Mouse (Mus musculus): ENCODE measurements around the gene Fam210b. TPM values are rescaled to one million over a fixed set of nuclear protein-coding genes. Genes with fewer than 3 reads are reported as not detected.

The Fam210b gene
- polyA plus RNA-seq (2011; ENCODE audit: insufficient read depth, insufficient read length, low read depth, missing spikeins), result 5.7 and 6.9 TPM in 2 replicates

- Histone ChIP-seq H3K4me3 (ENCODE audit: low read depth, low read length) (peak within 1 kb of the TSS; percentile 82), H3K4me1 (ENCODE audit: control insufficient read depth, insufficient read depth, low read length) (peaks cover 3% of the 10 kb centered on the region), H3K9me3 (replicated peaks; ENCODE audit: control insufficient read depth, insufficient read depth, low read length, poor library complexity, severe bottlenecking) (no peaks in the 10 kb centered on the region), H3K27ac (ENCODE audit: insufficient read depth, low read length) (no peak within 1 kb of the TSS), H3K27me3 (ENCODE audit: control insufficient read depth, insufficient read depth, low read length, poor library complexity, severe bottlenecking) (no peaks in the 10 kb centered on the region), H3K9ac (ENCODE audit: low read depth, poor library complexity, severe bottlenecking) (peak within 1 kb of the TSS; percentile 67), H3K36me3 (ENCODE audit: control insufficient read depth, insufficient read depth, low read length, poor library complexity, severe bottlenecking) (no peaks in the 10 kb centered on the region)
- TF ChIP-seq EP300 (IDR thresholded peaks at IDR 0.05; ENCODE audit: insufficient read depth, low read depth, low read length) (no peak), CTCF (IDR thresholded peaks at IDR 0.05; ENCODE audit: low read depth, low read length) (no peak), POLR2A (IDR thresholded peaks at IDR 0.05; ENCODE audit: insufficient read depth, low read length) (peak; percentile 13)
Observed at GRCm38 (mm10) chr2:172345258-172345738, at the start of gene Fam210b. Gene Fam210b, plus strand, starts transcription at chr2:172345565.

- no peak overlapping the region for H3K27ac ChIP-seq (ENCODE audit: insufficient read depth, low read length)
- H3K4me1 ChIP-seq (ENCODE audit: control insufficient read depth, insufficient read depth, low read length), result no peaks in the 10 kb centered on the region
- H3K4me3 ChIP-seq (ENCODE audit: low read depth, low read length), result no peak overlapping the region
- no peaks in the 10 kb centered on the region for H3K36me3 ChIP-seq (ENCODE audit: control insufficient read depth, insufficient read depth, low read length, poor library complexity, severe bottlenecking)
- H3K9me3 ChIP-seq (replicated peaks; ENCODE audit: control insufficient read depth, insufficient read depth, low read length, poor library complexity, severe bottlenecking), result no peaks in the 10 kb centered on the region
- no peak overlapping the region for H3K9ac ChIP-seq (ENCODE audit: low read depth, poor library complexity, severe bottlenecking)
- no peaks in the 10 kb centered on the region for H3K27me3 ChIP-seq (ENCODE audit: control insufficient read depth, insufficient read depth, low read length, poor library complexity, severe bottlenecking)
- TF ChIP-seq EP300 (IDR thresholded peaks at IDR 0.05; ENCODE audit: insufficient read depth, low read depth, low read length) (no peak), CTCF (IDR thresholded peaks at IDR 0.05; ENCODE audit: low read depth, low read length) (no peak), POLR2A (IDR thresholded peaks at IDR 0.05; ENCODE audit: insufficient read depth, low read length) (no peak)
Observed at GRCm38 (mm10) chr2:172298083-172298482, 47.3 kb upstream of the Fam210b start.

GRCm38 (mm10) chr2:172298542-172298941 is 46.8 kb upstream of the Fam210b start:
- no peaks in the 10 kb centered on the region for H3K27me3 ChIP-seq (ENCODE audit: control insufficient read depth, insufficient read depth, low read length, poor library complexity, severe bottlenecking)

GRCm38 (mm10) chr2:172299126-172299921 is 46.0 kb upstream of the Fam210b start:
- TF ChIP-seq EP300 (IDR thresholded peaks at IDR 0.05; ENCODE audit: insufficient read depth, low read depth, low read length) (peak; percentile 59; the same call in 1 of the 2 replicates), POLR2A (IDR thresholded peaks at IDR 0.05; ENCODE audit: insufficient read depth, low read length) (no peak), CTCF (IDR thresholded peaks at IDR 0.05; ENCODE audit: low read depth, low read length) (no peak)
- Histone ChIP-seq H3K36me3 (ENCODE audit: control insufficient read depth, insufficient read depth, low read length, poor library complexity, severe bottlenecking) (no peaks in the 10 kb centered on the region), H3K9me3 (replicated peaks; ENCODE audit: control insufficient read depth, insufficient read depth, low read length, poor library complexity, severe bottlenecking) (no peaks in the 10 kb centered on the region), H3K27ac (ENCODE audit: insufficient read depth, low read length) (no peak overlapping the region), H3K4me3 (ENCODE audit: low read depth, low read length) (no peak overlapping the region), H3K4me1 (ENCODE audit: control insufficient read depth, insufficient read depth, low read length) (peaks cover 3% of the 10 kb centered on the region), H3K27me3 (ENCODE audit: control insufficient read depth, insufficient read depth, low read length, poor library complexity, severe bottlenecking) (no peaks in the 10 kb centered on the region), H3K9ac (ENCODE audit: low read depth, poor library complexity, severe bottlenecking) (no peak overlapping the region)

More at GRCm38 (mm10) chr2:172298542-172298941, 46.8 kb upstream of the Fam210b start:
- no peak overlapping the region for H3K27ac ChIP-seq (ENCODE audit: insufficient read depth, low read length)
- H3K9ac ChIP-seq (ENCODE audit: low read depth, poor library complexity, severe bottlenecking), result no peak overlapping the region
- no peaks in the 10 kb centered on the region for H3K4me1 ChIP-seq (ENCODE audit: control insufficient read depth, insufficient read depth, low read length)
- no peaks in the 10 kb centered on the region for H3K36me3 ChIP-seq (ENCODE audit: control insufficient read depth, insufficient read depth, low read length, poor library complexity, severe bottlenecking)
- TF ChIP-seq CTCF (IDR thresholded peaks at IDR 0.05; ENCODE audit: low read depth, low read length) (no peak), POLR2A (IDR thresholded peaks at IDR 0.05; ENCODE audit: insufficient read depth, low read length) (no peak), EP300 (IDR thresholded peaks at IDR 0.05; ENCODE audit: insufficient read depth, low read depth, low read length) (no peak)
- H3K9me3 ChIP-seq (replicated peaks; ENCODE audit: control insufficient read depth, insufficient read depth, low read length, poor library complexity, severe bottlenecking), result no peaks in the 10 kb centered on the region
- no peak overlapping the region for H3K4me3 ChIP-seq (ENCODE audit: low read depth, low read length)

- Histone ChIP-seq H3K27me3 (ENCODE audit: control insufficient read depth, insufficient read depth, low read length, poor library complexity, severe bottlenecking) (no peaks in the 10 kb centered on the region), H3K9ac (ENCODE audit: low read depth, poor library complexity, severe bottlenecking) (no peak overlapping the region), H3K4me3 (ENCODE audit: low read depth, low read length) (no peak overlapping the region), H3K4me1 (ENCODE audit: control insufficient read depth, insufficient read depth, low read length) (peaks cover 6% of the 10 kb centered on the region), H3K9me3 (replicated peaks; ENCODE audit: control insufficient read depth, insufficient read depth, low read length, poor library complexity, severe bottlenecking) (peaks cover 4% of the 10 kb centered on the region), H3K27ac (ENCODE audit: insufficient read depth, low read length) (no peak overlapping the region), H3K36me3 (ENCODE audit: control insufficient read depth, insufficient read depth, low read length, poor library complexity, severe bottlenecking) (no peaks in the 10 kb centered on the region)
- TF ChIP-seq EP300 (IDR thresholded peaks at IDR 0.05; ENCODE audit: insufficient read depth, low read depth, low read length) (no peak), POLR2A (IDR thresholded peaks at IDR 0.05; ENCODE audit: insufficient read depth, low read length) (no peak), CTCF (IDR thresholded peaks at IDR 0.05; ENCODE audit: low read depth, low read length) (no peak)
Observed at GRCm38 (mm10) chr2:172302396-172302795, 43.0 kb upstream of the Fam210b start.
